Mouse (Mus musculus) bone marrow macrophage, adult 2 months (primary cell): ENCODE data around the gene Morn1.

Source experiments
- CTCF ChIP-seq: IDR thresholded peaks from 2 replicates; pipeline ENCODE4 v1.5.1; 2012; ENCODE audit warnings: low read depth, mild to moderate bottlenecking, low read length, moderate library complexity
- POLR2A ChIP-seq: IDR thresholded peaks from 2 replicates; pipeline ENCODE4 v1.6.1; 2012; ENCODE audit warnings: mild to moderate bottlenecking, low read depth, low read length, borderline replicate concordance

- no peak for TF ChIP-seq CTCF
- TF ChIP-seq POLR2A: no peak
Observed at GRCm38 (mm10) chr4:155107886-155108285, 21.5 kb downstream of the Morn1 start.
